Mouse (Mus musculus): ENCODE data around the gene Hint2.

GRCm38 (mm10) chr4:43653161-43654015 is 2.9 kb downstream of the Hint2 start, which contains the start of gene Spag8:
- TF ChIP-seq CTCF (IDR thresholded peaks at IDR 0.05; ENCODE audit: low read depth) (no peak), EP300 (IDR thresholded peaks at IDR 0.05; ENCODE audit: low read depth) (no peak)

Measured in liver, postnatal 0 days (tissue).